Mouse (Mus musculus): ENCODE data around the gene Adam15. TPM values are rescaled to one million over a fixed set of nuclear protein-coding genes. Genes with fewer than 3 reads are reported as not detected.

The Adam15 gene
- polyA plus RNA-seq, 1 experiment: 95.1 TPM

- TF ChIP-seq POLR2A (IDR thresholded peaks at IDR 0.05; ENCODE audit: low read depth, low read length) (no peak), CTCF (conservative IDR thresholded peaks at IDR 0.05; ENCODE audit: insufficient read depth, insufficient read length, low read depth, low read length) (no peak)
- H3K27ac ChIP-seq (ENCODE audit: insufficient read depth, low read depth, low read length): no peak overlapping the region
- 36% methylated on average over 11 of the region's 11 CpGs for WGBS
- no peaks in the 10 kb centered on the region for H3K36me3 ChIP-seq (ENCODE audit: control insufficient read depth, insufficient read depth, low read length)
- H3K4me1 ChIP-seq (ENCODE audit: control insufficient read depth, insufficient read depth, low read length): peaks cover 35% of the 10 kb centered on the region
- H3K4me3 ChIP-seq (ENCODE audit: insufficient read depth, low read depth, low read length): no peak overlapping the region
- no peaks in the 10 kb centered on the region for H3K27me3 ChIP-seq (replicated peaks; ENCODE audit: control insufficient read depth, insufficient read depth, low read length)
- peak; percentile 73 for DNase-seq
These were observed 38.5 kb upstream of the Adam15 start for GRCm38 (mm10) chr3:89388134-89388881.

GRCm38 (mm10) chr3:89387632-89388031 is 37.8 kb upstream of the Adam15 start:
- peak; percentile 26 for DNase-seq
- H3K27ac ChIP-seq (ENCODE audit: insufficient read depth, low read depth, low read length): no peak overlapping the region
- no peaks in the 10 kb centered on the region for H3K36me3 ChIP-seq (ENCODE audit: control insufficient read depth, insufficient read depth, low read length)
- no peak for TF ChIP-seq POLR2A (IDR thresholded peaks at IDR 0.05; ENCODE audit: low read depth, low read length)
- no peak for TF ChIP-seq CTCF (conservative IDR thresholded peaks at IDR 0.05; ENCODE audit: insufficient read depth, insufficient read length, low read depth, low read length)
- WGBS: 73% methylated on average over 11 of the region's 11 CpGs
- no peak overlapping the region for H3K4me3 ChIP-seq (ENCODE audit: insufficient read depth, low read depth, low read length)
- H3K27me3 ChIP-seq (replicated peaks; ENCODE audit: control insufficient read depth, insufficient read depth, low read length): no peaks in the 10 kb centered on the region
- H3K4me1 ChIP-seq (ENCODE audit: control insufficient read depth, insufficient read depth, low read length): peaks cover 35% of the 10 kb centered on the region

- Histone ChIP-seq H3K4me3 (ENCODE audit: insufficient read depth, low read depth, low read length) (no peak overlapping the region), H3K27me3 (replicated peaks; ENCODE audit: control insufficient read depth, insufficient read depth, low read length) (no peaks in the 10 kb centered on the region), H3K4me1 (ENCODE audit: control insufficient read depth, insufficient read depth, low read length) (peaks cover 37% of the 10 kb centered on the region), H3K27ac (ENCODE audit: insufficient read depth, low read depth, low read length) (no peak overlapping the region), H3K36me3 (ENCODE audit: control insufficient read depth, insufficient read depth, low read length) (no peaks in the 10 kb centered on the region)
- peak; percentile 21 for DNase-seq
- TF ChIP-seq POLR2A (IDR thresholded peaks at IDR 0.05; ENCODE audit: low read depth, low read length) (no peak), CTCF (conservative IDR thresholded peaks at IDR 0.05; ENCODE audit: insufficient read depth, insufficient read length, low read depth, low read length) (no peak)
- 58% methylated on average over 17 of the region's 17 CpGs for WGBS
These were observed 36.9 kb upstream of the Adam15 start for GRCm38 (mm10) chr3:89386438-89387420.

- Histone ChIP-seq H3K4me1 (ENCODE audit: control insufficient read depth, insufficient read depth, low read length) (peaks cover 30% of the 10 kb centered on the region), H3K36me3 (ENCODE audit: control insufficient read depth, insufficient read depth, low read length) (no peaks in the 10 kb centered on the region), H3K27ac (ENCODE audit: insufficient read depth, low read depth, low read length) (no peak overlapping the region), H3K27me3 (replicated peaks; ENCODE audit: control insufficient read depth, insufficient read depth, low read length) (no peaks in the 10 kb centered on the region), H3K4me3 (ENCODE audit: insufficient read depth, low read depth, low read length) (no peak overlapping the region)
- 77% methylated on average over 11 of the region's 11 CpGs for WGBS
- no peak for DNase-seq
- no peak for TF ChIP-seq POLR2A (IDR thresholded peaks at IDR 0.05; ENCODE audit: low read depth, low read length)
These were observed 35.7 kb upstream of the Adam15 start for GRCm38 (mm10) chr3:89385451-89385850.

GRCm38 (mm10) chr3:89384331-89385076 is 34.7 kb upstream of the Adam15 start:
- no peak for DNase-seq
- peaks cover 22% of the 10 kb centered on the region; the same call in 1 of the 2 replicates for H3K4me1 ChIP-seq (ENCODE audit: control insufficient read depth, insufficient read depth, low read length)
- H3K27me3 ChIP-seq (replicated peaks; ENCODE audit: control insufficient read depth, insufficient read depth, low read length): no peaks in the 10 kb centered on the region
- 80% methylated on average over 11 of the region's 12 CpGs for WGBS
- H3K36me3 ChIP-seq (ENCODE audit: control insufficient read depth, insufficient read depth, low read length): no peaks in the 10 kb centered on the region
- no peak overlapping the region for H3K4me3 ChIP-seq (ENCODE audit: insufficient read depth, low read depth, low read length)
- no peak overlapping the region for H3K27ac ChIP-seq (ENCODE audit: insufficient read depth, low read depth, low read length)
- TF ChIP-seq POLR2A (IDR thresholded peaks at IDR 0.05; ENCODE audit: low read depth, low read length) (no peak), CTCF (conservative IDR thresholded peaks at IDR 0.05; ENCODE audit: insufficient read depth, insufficient read length, low read depth, low read length) (no peak)

- H3K4me1 ChIP-seq (ENCODE audit: control insufficient read depth, insufficient read depth, low read length): peaks cover 17% of the 10 kb centered on the region; the same call in 1 of the 2 replicates
- TF ChIP-seq POLR2A (IDR thresholded peaks at IDR 0.05; ENCODE audit: low read depth, low read length) (no peak), CTCF (conservative IDR thresholded peaks at IDR 0.05; ENCODE audit: insufficient read depth, insufficient read length, low read depth, low read length) (no peak)
- no peak overlapping the region for H3K27ac ChIP-seq (ENCODE audit: insufficient read depth, low read depth, low read length)
- no peaks in the 10 kb centered on the region for H3K27me3 ChIP-seq (replicated peaks; ENCODE audit: control insufficient read depth, insufficient read depth, low read length)
- no peak for DNase-seq
- no peak overlapping the region for H3K4me3 ChIP-seq (ENCODE audit: insufficient read depth, low read depth, low read length)
- H3K36me3 ChIP-seq (ENCODE audit: control insufficient read depth, insufficient read depth, low read length): 0 out of 2 replicates have a peak, but pooled peaks cover 1% of the 10 kb centered on the region
- 80% methylated on average over 5 of the region's 5 CpGs for WGBS
These were observed 34.0 kb upstream of the Adam15 start for GRCm38 (mm10) chr3:89383651-89384255.

Measured in kidney, adult 2 months (tissue).